In the genomic region with DNA sequence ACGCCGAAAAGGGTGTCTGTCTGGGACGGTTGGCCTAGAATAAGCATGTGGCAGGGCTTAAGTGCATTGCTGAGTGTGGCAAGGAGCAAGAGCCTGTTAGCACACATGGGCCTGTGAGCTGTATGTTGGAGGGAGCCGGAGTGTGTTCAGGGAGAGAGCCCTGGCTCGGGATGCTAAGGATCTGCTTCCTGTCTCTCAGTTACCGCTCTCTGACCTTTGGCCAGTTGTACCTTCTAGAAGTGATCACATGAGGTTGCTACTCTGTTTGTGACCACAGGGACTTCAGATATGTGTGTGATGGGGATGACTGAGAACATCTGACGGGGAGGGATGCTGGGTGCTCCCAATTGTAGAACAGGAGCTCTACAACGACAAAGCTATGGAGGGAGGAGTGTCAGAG, we compare ENCODE assay signal across 7 mouse cellular contexts. TPM values are rescaled to one million over a fixed set of nuclear protein-coding genes. Genes with fewer than 3 reads are reported as not detected.
A peak's percentile ranks its signal among the peaks of the same experiment; 100 is the strongest.
DNase-seq lines count a peak whose midpoint lies in the region; ATAC-seq and TF ChIP-seq lines count a peak whose summit lies in the region.

No protein-coding gene starts in this region.

- H3K4me3 ChIP-seq in heart, postnatal 0 days (ENCODE audit: low read depth, low read length) = no peak overlapping the region
- no peak overlapping the region for H3K4me3 ChIP-seq in neural tube, embryonic 15.5 days (replicated peaks)

- no peak for TF ChIP-seq CTCF in heart, postnatal 0 days (IDR thresholded peaks at IDR 0.05; ENCODE audit: low read depth)

- 47% methylated on average over 8 of the region's 8 CpGs for WGBS in heart, postnatal 0 days
- 57% methylated on average over 8 of the region's 8 CpGs for WGBS in neural tube, embryonic 15.5 days

- peak; percentile 44 for DNase-seq in kidney, adult 18-20 months
- no peak for DNase-seq in kidney, postnatal 4 days
- no peak for DNase-seq in heart, postnatal 0 days (ENCODE audit: low spot score)
- DNase-seq in kidney, adult 8-10 months = peak; percentile 44 to 52
- no peak for DNase-seq in adrenal gland, postnatal 4 days (ENCODE audit: low spot score in 2 of 2)
- DNase-seq in urinary bladder, adult 18-20 months (ENCODE audit: low spot score in 2 of 2) = no peak

- peaks cover 82% of the 10 kb centered on the region for H3K4me1 ChIP-seq in heart, postnatal 0 days (ENCODE audit: control insufficient read depth, insufficient read depth)
- H3K4me1 ChIP-seq in neural tube, embryonic 15.5 days = peaks cover 73% of the 10 kb centered on the region

- no peaks in the 10 kb centered on the region for H3K36me3 ChIP-seq in heart, postnatal 0 days (replicated peaks; ENCODE audit: control insufficient read depth, insufficient read depth, low read length)
- no peaks in the 10 kb centered on the region for H3K36me3 ChIP-seq in neural tube, embryonic 15.5 days

- no peak for ATAC-seq in heart, postnatal 0 days (ENCODE audit: insufficient read depth, low read depth)
- ATAC-seq in neural tube, embryonic 15.5 days (ENCODE audit: low FRiP score) = no peak

- H3K9ac ChIP-seq in heart, postnatal 0 days (replicated peaks; ENCODE audit: low read depth, low read length) = peak overlapping the region; percentile 18; the same call in 1 of the 2 replicates
- H3K9ac ChIP-seq in neural tube, embryonic 15.5 days (replicated peaks) = no peak overlapping the region

- no peaks in the 10 kb centered on the region for H3K27me3 ChIP-seq in heart, postnatal 0 days (ENCODE audit: control insufficient read depth, insufficient read depth, low read length)
- H3K27me3 ChIP-seq in neural tube, embryonic 15.5 days (replicated peaks) = no peaks in the 10 kb centered on the region

- H3K9me3 ChIP-seq in heart, postnatal 0 days (replicated peaks; ENCODE audit: control insufficient read depth, low read length) = no peaks in the 10 kb centered on the region
- H3K9me3 ChIP-seq in neural tube, embryonic 15.5 days (replicated peaks) = no peaks in the 10 kb centered on the region

- H3K4me2 ChIP-seq in heart, postnatal 0 days (ENCODE audit: low read depth, low read length) = no peak overlapping the region
- H3K4me2 ChIP-seq in neural tube, embryonic 15.5 days = no peak overlapping the region

- no peak for TF ChIP-seq EP300 in heart, postnatal 0 days (IDR thresholded peaks at IDR 0.05; ENCODE audit: low read depth)

- H3K27ac ChIP-seq in heart, postnatal 0 days (ENCODE audit: low read depth) = peak overlapping the region; percentile 82
- H3K27ac ChIP-seq in neural tube, embryonic 15.5 days (replicated peaks) = peak overlapping the region; percentile 58

RNA-seq across cellular contexts. Expression of gene Mrps23, which starts 48.2 kb away (rescaled TPM):
- 77.6 and 240 TPM in 2 replicates for total RNA-seq in heart, postnatal 0 days (2014; rRNA removed; ENCODE audit: low replicate concordance)
- 156 TPM in 2 replicates for polyA plus RNA-seq in heart, postnatal 0 days (2015; fragmentation: Nextera tagmentation; extraction: Ambion mirVana)
- 64.9 and 66.2 TPM in 2 replicates for polyA plus RNA-seq in neural tube, embryonic 15.5 days (2015; fragmentation: Nextera tagmentation; extraction: Ambion mirVana)
- 100 to 1,000 TPM; 143 to 160 TPM for total RNA-seq in adrenal gland, postnatal 4 days (2021)

RNA-seq across cellular contexts. Expression of gene Cuedc1, which starts 58.1 kb away (rescaled TPM):
- total RNA-seq in heart, postnatal 0 days (2014; rRNA removed; ENCODE audit: low replicate concordance) = 15.1 and 19.2 TPM in 2 replicates
- 17.0 and 17.5 TPM in 2 replicates for polyA plus RNA-seq in heart, postnatal 0 days (2015; fragmentation: Nextera tagmentation; extraction: Ambion mirVana)
- polyA plus RNA-seq in neural tube, embryonic 15.5 days (2015; fragmentation: Nextera tagmentation; extraction: Ambion mirVana) = 40.6 and 49.0 TPM in 2 replicates
- 10 to 100 TPM; 59.3 to 65.2 TPM for total RNA-seq in adrenal gland, postnatal 4 days (2021)

Comparison
In these comparisons a context has a peak if more than half of its experiments do, and no peak if none do; other contexts are left out.
1. DNase-seq: peak in kidney, adult 18-20 months (single experiment) and kidney, adult 8-10 months (2 of 2); none in kidney, postnatal 4 days (0 of 2), heart, postnatal 0 days (single experiment), adrenal gland, postnatal 4 days (0 of 2) and urinary bladder, adult 18-20 months (0 of 2).